Mouse (Mus musculus) kidney, adult 2 months (tissue): ENCODE measurements around the gene Zgpat.

ENCODE experiments used
- CTCF ChIP-seq: fragments of 200-500 bp; conservative IDR thresholded peaks from 2 replicates; pipeline ENCODE4 v1.5.1; 2011; ENCODE audit warnings: low read depth, mild to moderate bottlenecking, control low read depth, low read length, moderate library complexity, mixed read lengths; ENCODE audit not compliant: insufficient read depth, insufficient read length
- POLR2A ChIP-seq: fragments of 200-500 bp; IDR thresholded peaks from one replicate; pipeline ENCODE4 v1.6.1; 2011; ENCODE audit warnings: low read depth, low read length, control low read depth

DNA sequence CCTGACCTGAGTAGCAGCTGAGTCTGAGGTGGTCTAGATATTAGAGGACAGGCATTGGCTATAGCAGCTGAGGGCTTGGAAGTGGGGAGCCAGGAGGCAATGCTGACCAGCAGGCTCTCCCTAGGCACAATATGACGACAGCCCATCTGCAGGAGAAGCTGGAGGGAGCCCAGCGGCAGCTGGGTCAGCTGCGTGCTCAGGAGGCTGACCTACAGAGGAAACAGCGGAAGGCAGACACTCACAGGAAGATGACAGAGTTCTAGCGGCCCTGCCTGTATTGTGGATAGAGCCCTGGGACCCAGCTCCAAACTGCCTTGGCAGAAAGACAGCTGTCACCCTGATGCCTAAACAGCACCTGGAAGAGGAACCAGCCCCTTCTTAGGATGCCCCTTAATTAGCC is 15.5 kb downstream of the Zgpat start:
- TF ChIP-seq POLR2A (no peak), CTCF (no peak)
